Mouse (Mus musculus) liver, adult 2 months (tissue): ENCODE data around the gene Chpf.

Experiments
- CTCF ChIP-seq: fragments of 200-500 bp; IDR thresholded peaks from 2 replicates; pipeline ENCODE4 v1.5.1; 2011; ENCODE audit warnings: low read depth, low read length, control low read depth
- POLR2A ChIP-seq: fragments of 200-500 bp; IDR thresholded peaks from 2 replicates; pipeline ENCODE4 v1.6.1; 2011; ENCODE audit warnings: low read length, control low read depth; ENCODE audit not compliant: insufficient read depth; ENCODE audit errors: extremely low read depth

DNA sequence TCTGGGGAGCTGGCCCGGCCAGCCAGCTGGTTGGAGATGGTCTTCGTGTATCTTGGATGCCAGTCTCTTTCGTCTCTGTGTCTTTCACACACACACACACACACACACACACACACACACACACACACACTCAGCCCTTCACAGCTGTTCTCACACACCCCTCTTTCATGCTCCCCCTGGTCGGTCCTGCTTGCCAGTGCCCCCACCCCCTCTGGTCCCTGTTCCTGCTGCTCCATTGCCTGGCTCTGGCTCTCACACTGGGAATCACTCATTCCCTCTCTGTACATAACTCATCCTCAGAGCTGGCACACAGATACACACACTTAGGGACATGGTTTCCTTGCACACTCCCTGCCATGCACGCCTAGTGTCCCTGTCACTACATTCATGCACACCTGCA, 27.2 kb downstream of the Chpf start:
- TF ChIP-seq CTCF: no peak
- TF ChIP-seq POLR2A: no peak
